Mouse (Mus musculus) left cerebral cortex, postnatal 25 days (tissue): ENCODE data around the gene Stk39. TPM values are rescaled to one million over a fixed set of nuclear protein-coding genes. Genes with fewer than 3 reads are reported as not detected.

Source experiments
- DNase-seq, 2 experiments: peaks; one replicate each; pipeline ENCODE4 v3.0.0; 2022; ENCODE audit warnings: low spot score in 2 of 2, mixed read lengths in 1 of 2
- intact Hi-C: fragments of 180-260 bp; cut with DNase I; formaldehyde crosslinking; loops from one replicate; pipeline ENCODE4 v1.15.1; 2025
- total RNA-seq, 2 experiments: library from RNA; stranded (reverse); gene quantifications; 2 replicates each; pipeline ENCODE4 v1.2.3; 2021

Gene Stk39
- total RNA-seq, 2 experiments from 2014 or later = 67.1 to 72.0 TPM

GRCm38 (mm10) chr2:68222227-68222873 lies 249.7 kb downstream of the Stk39 start:
- intact Hi-C loops = loop anchor here (2.0 kb wide), 1 partner anchor 126 kb away; no protein-coding TSS in a partner anchor
- DNase-seq = peak; percentile 10 to 14

GRCm38 (mm10) chr2:68221226-68221625 lies 250.8 kb downstream of the Stk39 start:
- DNase-seq = no peak
- intact Hi-C loops = no loop called here

- intact Hi-C loops = no loop called here
- DNase-seq = no peak
These were observed 252.2 kb downstream of the Stk39 start for GRCm38 (mm10) chr2:68219823-68220222.

GRCm38 (mm10) chr2:68215176-68215575 lies 256.9 kb downstream of the Stk39 start:
- DNase-seq = no peak
- intact Hi-C loops = no loop called here

- DNase-seq = no peak
- intact Hi-C loops = no loop called here
These were observed 257.7 kb downstream of the Stk39 start for GRCm38 (mm10) chr2:68214400-68214799.

- no peak for DNase-seq
- intact Hi-C loops = no loop called here
These were observed 260.6 kb downstream of the Stk39 start for GRCm38 (mm10) chr2:68211443-68211842.

GRCm38 (mm10) chr2:68196245-68196644 lies 275.8 kb downstream of the Stk39 start:
- no peak for DNase-seq
- intact Hi-C loops = no loop called here

GRCm38 (mm10) chr2:68194444-68194843 lies 277.6 kb downstream of the Stk39 start:
- DNase-seq = no peak
- intact Hi-C loops = no loop called here

- intact Hi-C loops = no loop called here
- DNase-seq = no peak
These were observed 278.6 kb downstream of the Stk39 start for GRCm38 (mm10) chr2:68193465-68193837.

GRCm38 (mm10) chr2:68192605-68193464 lies 279.2 kb downstream of the Stk39 start:
- DNase-seq = no peak
- intact Hi-C loops = no loop called here

- no peak for DNase-seq
- intact Hi-C loops = no loop called here
These were observed 295.6 kb downstream of the Stk39 start for GRCm38 (mm10) chr2:68176425-68176824.

GRCm38 (mm10) chr2:68171306-68171705 lies 300.8 kb downstream of the Stk39 start:
- intact Hi-C loops = no loop called here
- no peak for DNase-seq

- intact Hi-C loops = no loop called here
- peak in 1 of 2 experiments; percentile 27 for DNase-seq
These were observed 310.1 kb downstream of the Stk39 start for GRCm38 (mm10) chr2:68162012-68162411.

GRCm38 (mm10) chr2:68160566-68160965 lies 311.5 kb downstream of the Stk39 start:
- no peak for DNase-seq
- intact Hi-C loops = no loop called here

Other genes with a start within 250 kb of the Stk39 start
- gene 4933409G03Rik, start 110.1 kb upstream of the Stk39 start, total RNA-seq = not detected
- gene 4932414N04Rik, start 184.2 kb upstream of the Stk39 start, total RNA-seq = not detected